Mouse (Mus musculus) adrenal gland, adult (tissue): Measurements from ENCODE around the gene Npas4.
"Not testable (repeated sequence)": the region's sequence is repeated elsewhere in the genome, so short reads cannot be mapped to it uniquely, and the experiment has no call there.

Experiments used
- DNase-seq, 2 experiments: peaks; one replicate each; pipeline ENCODE4 v3.0.0; 2022 to 2023; ENCODE audit warnings: low spot score in 1 of 2; ENCODE audit not compliant: inconsistent age in 2 of 2

The Npas4 gene

DNA sequence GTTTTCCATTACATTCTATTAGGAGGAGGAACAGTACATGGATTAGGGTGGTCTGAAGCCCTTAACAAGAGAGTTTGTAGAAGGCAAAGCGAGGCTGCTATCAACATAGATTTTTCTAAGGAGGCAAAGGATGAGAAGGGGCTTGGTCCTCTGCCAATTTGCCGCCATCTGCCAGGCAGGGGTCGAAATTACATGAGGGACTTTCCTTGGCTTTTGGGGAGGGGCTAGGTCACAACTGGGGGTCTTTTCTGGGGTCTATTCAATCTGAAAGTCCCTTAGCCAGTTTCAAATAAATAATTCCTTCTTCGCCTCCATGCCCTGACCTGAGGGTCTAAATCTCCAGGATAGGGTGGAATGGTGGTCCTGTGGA lies at the start of gene Npas4:
Gene Npas4, minus strand, starts transcription at position 61 of the 370 bp plus-strand sequence.
- no peak for DNase-seq

DNA sequence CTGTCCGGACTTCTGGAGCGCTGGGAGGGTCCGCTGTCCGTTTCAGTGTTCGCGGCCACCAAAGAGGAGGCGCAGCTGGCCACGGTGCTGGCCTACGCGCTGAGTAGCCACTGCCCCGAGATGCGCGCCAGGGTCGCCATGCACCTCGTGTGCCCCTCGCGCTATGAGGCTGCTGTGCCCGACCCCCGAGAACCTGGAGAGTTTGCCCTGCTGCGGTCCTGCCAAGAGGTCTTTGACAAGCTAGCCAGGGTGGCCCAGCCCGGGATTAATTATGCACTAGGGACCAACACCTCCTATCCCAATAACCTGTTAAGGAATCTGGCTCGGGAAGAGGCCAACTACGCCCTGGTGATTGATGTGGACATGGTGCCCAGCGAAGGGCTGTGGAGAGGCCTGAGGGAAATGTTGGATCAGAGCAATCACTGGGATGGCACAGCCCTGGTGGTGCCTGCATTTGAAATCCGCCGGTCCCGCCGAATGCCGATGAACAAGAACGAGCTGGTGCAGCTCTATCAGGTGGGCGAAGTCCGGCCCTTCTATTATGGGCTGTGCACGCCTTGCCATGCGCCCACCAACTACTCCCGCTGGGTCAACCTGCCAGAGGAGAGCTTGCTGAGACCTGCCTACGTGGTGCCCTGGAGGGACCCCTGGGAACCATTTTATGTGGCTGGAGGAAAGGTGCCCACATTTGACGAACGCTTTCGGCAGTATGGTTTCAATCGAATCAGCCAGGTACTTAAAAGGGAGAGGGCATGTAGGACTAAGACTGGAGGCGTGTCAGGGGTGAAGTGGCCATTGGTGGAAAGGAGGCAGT lies 49.4 kb upstream of the Npas4 start:
- DNase-seq = peak; percentile 47 to 68

DNA sequence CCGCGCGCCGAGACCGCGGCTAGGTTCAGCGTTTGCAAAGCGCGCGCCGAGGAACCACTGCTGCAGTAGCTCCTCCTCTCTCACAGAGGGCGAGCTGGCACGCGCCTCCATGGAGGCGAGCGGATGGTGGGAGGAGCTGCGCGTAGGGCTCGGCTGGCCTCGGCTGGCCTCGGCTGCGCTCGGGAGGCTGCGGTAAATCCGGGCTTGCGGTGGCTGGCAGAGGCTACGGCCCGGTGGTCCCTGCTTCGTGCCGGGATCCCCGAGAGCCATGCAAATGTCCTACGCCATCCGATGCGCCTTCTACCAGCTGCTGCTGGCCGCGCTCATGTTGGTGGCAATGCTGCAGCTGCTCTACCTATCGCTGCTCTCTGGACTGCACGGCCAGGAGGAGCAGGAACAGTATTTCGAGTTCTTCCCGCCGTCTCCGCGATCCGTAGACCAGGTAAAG lies 48.6 kb upstream of the Npas4 start, which contains the start of the genes B4gat1 and AC124502.3:
Gene B4gat1, plus strand, starts transcription at position 118 of the 448 bp plus-strand sequence.
Gene AC124502.3, plus strand, starts transcription at position 183 of the 448 bp plus-strand sequence.
- peak; percentile 92 to 96 for DNase-seq

DNA sequence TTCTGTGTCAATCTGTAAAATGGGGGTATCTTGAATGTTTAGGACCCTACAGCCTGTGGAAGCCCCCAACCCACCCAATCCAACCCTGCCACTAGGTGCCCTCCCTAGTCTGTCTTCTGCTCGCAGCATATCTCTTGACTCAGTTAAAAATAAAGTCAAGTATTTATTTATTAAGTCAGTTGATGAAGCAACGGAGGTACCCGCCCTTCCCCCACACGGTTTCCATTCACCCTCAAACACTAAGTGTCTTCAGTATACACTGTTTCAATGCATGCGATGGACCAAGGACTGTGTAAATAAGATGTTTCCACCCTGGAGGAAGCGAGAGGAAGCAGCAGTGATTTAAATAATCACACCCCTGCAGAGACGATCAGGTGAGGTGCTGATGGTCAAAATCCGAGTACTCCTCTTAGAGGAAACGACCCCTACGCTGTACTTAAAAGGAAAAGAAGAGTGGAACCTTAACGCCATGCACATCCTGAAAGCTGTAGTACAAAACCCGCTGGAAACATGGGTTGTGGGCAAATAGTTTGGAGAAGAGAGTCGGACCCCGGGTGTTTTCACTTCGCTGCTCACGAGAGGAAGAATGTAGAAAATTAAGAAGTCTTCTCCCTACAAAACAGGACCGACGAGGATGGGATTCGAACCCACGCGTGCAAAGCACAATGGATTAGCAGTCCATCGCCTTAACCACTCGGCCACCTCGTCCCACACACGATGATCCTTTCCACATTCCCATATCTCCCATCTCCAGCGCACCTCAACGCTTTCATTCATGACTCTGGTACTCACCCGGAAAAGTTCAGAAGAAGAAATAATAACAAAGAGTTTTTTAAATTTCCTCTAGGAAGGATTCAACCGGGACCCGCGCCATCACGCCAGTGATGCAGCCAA lies 47.8 kb upstream of the Npas4 start:
- peak; percentile 86 to 95 for DNase-seq

DNA sequence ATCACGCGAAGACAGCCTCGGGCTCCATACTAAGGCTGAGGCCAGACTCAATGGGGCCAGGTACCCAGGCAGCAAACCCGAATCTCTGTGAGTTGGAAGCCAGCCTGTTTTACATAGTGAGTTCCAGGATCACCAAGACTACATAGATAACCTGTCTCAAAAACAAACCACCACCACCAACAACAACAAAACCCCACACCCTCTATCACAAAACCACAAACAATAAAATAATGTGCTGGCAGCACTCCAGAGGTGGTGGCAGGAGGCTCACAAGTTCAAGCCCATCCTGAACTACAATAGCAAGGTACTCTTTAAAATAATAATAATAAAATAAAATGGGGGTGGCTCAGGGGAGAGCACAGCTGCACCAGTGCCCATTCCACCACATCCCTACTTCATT lies 46.5 kb upstream of the Npas4 start:
- DNase-seq = no peak

DNA sequence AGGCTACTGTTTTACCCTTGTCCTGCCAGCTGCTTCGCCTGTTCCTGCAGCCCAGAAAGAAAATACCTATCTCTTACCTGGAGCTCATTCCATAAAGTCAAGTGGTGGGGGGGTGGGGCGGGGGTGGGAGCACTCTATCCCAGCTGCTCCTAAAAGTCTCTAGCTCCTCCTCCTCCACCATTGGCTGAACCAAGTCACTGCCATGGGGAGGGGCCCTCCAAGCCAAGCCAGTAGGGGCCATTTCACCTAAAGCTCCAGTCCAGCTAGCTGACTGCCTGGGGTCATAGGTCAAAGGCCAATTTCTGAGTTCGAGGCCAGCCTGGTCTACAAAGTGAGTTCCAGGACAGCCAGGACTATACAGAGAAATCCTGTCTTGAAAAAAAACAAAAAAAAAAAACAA lies 42.6 kb upstream of the Npas4 start:
- DNase-seq = no peak

DNA sequence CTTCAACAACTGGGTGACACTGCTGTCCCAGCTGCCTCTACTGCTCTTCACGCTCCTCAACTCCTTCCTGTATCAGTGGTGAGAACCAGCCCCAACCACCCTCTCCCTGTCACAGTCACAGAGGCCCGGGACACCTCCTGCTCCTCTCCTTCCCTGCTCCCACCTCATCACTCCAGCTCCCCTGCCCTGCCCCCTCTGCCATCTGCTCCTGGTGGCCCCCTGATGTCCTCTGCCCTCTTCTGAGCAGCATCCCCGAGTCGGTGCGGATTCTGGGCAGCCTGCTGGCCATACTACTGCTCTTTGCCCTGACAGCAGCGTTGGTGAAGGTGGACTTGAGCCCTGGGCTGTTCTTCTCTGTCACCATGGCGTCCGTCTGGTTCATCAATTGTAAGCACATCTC lies 36.0 kb upstream of the Npas4 start:
- peak in 1 of 2 experiments; percentile 30 for DNase-seq

DNA sequence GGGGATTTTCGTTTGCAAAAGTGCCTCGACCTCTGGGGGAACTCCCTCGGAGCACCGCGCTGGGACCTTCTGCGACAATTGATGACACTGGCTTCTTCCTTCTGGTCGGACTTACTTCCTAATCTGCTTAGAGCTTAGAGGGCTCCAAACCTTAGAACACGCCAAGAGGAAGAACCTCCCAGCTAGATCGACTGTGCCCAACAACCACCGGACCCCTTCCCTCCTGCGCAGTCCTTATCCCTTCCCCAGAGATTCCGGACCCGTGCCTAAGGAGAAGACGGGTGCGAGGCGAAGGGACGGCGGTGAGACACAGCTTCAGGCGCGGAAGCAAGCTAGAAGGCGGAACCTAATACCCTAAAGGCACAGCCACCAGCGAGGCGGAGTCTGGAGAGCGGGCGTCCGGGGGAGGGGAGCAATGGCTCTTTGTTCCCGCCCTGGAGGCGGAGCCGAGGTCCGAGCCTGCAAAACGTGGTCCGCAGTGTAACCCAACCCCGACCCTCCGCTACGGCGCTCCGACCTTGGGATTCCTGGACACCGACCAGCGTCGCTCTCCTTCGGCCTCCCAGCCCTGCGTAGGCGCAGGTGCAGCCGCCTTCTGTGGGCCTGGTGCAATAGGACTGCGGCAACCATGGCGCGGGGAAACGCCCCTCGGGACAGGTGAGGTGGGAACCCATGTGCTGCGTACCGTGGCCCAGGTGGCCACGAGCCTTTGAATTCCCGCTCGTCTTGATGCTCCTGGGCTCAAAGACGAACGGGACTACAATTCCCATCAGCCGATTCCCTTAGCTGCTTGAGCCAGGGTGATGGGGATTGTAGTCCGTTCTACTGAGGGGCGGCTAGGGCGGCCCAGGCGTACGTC lies 33.7 kb upstream of the Npas4 start, which contains the start of gene Slc29a2:
Gene Slc29a2, plus strand, starts transcription at position 240 of the 859 bp plus-strand sequence.
- DNase-seq = peak; percentile 96 to 98

DNA sequence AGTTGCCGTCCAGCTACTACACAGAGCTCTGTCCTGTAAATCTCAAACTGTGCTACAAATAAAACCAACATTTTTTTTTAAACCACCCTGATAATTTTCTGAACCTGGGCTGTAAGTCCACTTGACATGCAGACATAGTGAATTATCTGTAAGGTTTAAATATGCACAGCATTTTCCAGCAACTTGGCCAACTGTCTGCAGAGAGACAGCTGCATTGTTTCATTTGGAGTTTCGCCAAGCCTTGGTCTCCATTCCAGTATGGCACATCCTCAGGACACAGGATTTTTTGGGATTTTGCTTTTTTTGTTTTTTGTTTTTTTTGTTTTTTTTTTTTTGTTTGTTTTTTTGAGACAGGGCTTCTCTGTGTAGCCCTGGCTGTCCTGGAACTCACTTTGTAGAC lies 31.3 kb upstream of the Npas4 start:
- no peak for DNase-seq

DNA sequence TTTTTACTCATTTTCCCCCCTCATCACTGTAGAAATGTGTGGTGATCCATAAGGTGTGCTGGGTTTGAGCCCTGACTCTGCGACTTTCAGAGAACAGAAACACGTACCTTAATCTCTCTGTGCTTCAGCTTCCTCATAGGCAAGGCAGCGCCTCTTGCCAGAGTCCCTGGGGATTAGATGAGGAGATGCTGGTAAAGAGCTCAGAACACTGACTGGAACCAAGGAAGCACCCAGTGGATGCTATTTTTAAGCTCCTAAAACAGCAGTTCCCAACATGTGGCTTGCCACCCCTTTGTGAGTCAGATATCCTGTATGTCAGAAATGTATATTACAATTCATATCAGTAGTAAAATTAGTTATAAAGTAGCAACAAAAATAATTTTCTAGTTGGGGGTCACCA lies 28.1 kb upstream of the Npas4 start:
- no peak for DNase-seq

DNA sequence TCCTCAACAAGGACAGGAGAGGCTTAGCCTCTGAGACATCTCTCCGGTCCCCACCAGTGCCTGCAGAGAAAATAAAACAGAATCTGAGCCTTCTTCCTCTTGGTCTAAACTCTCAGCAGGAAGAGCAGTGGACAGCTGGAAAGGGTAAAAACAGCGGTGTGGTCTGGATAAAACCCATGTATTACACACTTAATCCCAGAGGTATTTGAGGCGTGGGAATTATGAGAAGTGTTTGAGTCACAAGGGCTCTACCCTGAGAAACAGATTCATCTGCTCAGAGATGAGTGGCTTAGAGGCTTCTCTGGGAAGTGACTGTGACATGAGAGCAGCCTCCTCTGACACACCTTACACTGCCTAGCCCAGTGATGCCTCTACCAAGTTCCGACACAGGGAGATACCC lies 27.5 kb upstream of the Npas4 start:
- no peak for DNase-seq

DNA sequence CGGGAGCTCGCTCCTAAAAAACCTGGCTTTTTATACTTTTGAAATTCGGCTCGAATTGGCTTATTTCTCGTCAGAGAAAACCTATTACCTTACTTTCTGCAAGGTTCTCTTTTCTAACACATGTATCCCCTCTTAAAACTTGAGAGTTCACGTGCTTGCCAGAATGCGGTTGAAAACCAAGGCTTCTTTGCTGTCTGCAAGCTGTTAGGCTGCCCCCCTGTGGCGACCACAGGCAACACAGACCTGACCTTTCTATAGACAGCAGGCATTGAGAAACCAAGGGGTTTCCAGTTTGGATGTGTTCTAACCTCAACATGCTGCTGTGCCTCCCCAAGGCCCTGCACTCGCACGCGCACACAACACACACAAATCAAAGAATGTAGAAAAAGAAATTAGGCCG lies 26.7 kb upstream of the Npas4 start:
- DNase-seq = peak; percentile 57 to 87

DNA sequence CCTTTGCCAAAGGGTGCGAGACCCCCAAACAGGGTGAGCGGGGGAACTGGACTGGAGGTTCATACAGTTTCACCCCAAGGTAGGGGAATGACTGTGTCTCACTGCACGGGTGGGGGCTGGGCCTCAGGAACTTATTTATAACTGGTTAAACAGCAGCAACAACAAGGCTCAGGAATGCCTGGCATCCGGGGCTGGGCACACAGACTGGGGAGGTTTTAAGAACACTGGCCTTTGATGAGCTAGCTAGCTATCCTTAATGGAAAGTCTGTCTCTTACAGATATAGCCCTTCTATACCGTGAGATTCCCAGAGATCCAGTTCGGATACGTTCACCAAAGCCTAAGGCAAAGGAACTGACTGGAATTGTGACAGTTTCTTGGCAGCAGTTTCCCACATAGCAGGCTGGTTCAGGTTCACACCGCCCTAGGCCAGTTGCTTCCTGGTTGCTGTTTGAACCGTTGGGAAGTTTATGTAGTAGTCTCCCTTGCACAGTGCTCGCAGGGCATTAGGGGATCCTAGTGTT lies 26.2 kb upstream of the Npas4 start:
- no peak for DNase-seq

DNA sequence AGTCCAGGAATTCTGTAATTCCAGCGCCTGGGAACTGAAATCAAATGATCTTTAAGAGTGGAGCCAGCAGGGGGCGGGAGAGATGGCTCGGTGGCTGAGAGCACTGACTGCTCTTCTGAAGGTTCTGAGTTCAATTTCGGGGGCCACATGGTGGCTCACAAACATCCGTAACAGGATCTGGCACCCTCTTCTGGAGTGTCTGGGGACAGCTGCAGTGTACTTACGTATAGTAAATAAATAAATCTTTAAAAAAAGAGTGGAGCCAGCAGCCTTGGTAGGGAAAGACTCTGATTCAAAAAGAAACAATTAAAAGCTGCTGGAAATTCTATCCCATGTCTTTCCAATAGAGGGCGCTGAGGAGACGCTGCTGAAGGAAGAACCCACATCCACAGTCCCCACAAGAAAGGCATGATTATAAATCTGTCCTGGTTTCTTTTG lies 24.9 kb upstream of the Npas4 start:
- DNase-seq = peak in 1 of 2 experiments; percentile 75

DNA sequence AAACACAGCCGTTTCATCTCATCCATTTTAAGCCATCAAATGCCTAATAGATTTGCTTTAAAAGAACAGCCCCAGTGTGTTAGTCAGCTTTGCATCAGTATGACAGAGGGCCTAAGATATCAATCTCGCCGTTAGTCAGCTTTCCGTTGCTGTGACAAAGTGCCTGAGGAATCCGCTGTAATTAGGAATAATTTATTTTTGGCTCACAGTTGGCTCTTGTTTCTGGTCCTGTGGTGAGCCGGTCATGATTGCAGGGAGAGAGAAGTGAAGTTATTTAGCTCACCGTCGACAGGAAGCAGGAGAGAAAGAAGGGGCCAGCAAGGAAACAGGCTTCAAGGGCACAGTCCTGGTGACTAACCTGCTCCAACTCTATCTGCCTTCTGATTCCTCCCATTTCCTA lies 23.0 kb upstream of the Npas4 start:
- DNase-seq = no peak

DNA sequence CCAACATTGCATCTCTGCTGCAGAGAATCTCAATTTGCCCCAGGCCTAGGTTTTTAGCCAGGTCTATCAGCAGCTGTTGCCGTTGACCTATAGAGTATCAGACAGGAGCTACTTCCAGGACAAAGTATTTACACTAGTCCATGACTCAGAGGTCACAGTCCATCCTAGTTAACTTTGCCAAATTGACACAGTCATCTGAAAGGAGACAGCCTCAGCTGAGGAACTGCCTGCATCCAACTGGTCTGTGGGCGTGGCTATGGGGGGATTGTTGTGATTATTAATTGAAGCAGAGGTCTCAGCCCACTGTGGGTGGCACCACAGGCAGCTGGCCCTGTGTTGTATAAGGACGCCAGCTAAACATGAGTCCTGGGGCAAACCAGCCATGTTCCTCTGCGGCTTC lies 14.8 kb upstream of the Npas4 start:
- no peak for DNase-seq

DNA sequence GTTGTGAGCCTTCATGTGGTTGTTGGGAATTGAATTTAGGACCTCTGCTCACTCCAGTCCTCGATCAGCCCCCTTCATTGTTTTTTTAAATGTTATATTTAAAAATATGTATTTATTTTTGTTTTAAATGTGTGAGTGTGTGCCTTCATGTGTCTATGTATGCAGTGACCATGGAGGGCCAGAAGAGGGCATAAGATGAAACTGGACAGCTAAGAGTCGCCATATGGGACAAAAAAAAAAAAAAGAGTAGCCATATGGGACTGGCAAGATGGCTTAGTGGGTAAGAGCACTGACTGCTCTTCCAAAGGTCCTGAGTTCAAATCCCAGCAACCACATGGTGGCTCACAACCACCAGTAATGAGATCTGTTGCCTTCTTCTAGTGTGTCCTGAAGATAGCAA lies 13.5 kb upstream of the Npas4 start:
- DNase-seq = not testable (repeated sequence)

DNA sequence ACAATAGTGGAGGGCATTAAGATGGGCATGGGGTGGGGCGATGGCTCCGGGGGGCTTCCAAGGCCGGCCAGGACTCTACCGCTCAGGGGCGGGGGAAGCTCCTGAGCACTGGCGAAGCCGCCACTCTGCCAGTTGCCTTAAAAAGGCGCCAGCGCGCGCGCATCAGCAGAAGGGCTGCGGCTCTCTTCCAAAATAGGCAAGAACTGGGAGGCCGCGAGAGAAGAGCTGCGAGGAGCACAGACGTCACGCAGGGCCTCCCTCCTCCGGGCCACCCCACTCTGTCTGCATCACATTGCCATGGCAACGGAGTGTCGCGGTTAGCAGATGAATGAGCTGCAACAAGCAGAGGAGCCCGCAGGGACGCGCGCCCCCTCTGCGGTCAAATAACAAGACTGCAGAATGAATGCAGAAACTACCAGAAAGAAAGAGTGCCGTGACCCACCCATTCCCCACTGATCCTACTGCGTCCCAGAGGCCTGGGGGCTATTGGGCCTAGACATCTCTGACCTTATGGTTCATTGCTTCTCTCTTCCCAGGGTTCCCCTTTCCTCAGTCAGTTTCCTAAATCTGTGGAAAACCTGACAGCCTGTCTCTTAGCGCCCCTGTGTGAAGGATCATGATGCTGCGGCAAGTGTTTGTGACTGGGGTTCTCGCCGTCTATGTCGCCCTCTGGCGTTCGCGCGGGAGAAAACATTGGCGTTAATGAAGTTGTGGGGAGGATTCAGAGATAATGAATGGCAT lies 11.7 kb upstream of the Npas4 start:
- DNase-seq = peak; percentile 79 to 92

DNA sequence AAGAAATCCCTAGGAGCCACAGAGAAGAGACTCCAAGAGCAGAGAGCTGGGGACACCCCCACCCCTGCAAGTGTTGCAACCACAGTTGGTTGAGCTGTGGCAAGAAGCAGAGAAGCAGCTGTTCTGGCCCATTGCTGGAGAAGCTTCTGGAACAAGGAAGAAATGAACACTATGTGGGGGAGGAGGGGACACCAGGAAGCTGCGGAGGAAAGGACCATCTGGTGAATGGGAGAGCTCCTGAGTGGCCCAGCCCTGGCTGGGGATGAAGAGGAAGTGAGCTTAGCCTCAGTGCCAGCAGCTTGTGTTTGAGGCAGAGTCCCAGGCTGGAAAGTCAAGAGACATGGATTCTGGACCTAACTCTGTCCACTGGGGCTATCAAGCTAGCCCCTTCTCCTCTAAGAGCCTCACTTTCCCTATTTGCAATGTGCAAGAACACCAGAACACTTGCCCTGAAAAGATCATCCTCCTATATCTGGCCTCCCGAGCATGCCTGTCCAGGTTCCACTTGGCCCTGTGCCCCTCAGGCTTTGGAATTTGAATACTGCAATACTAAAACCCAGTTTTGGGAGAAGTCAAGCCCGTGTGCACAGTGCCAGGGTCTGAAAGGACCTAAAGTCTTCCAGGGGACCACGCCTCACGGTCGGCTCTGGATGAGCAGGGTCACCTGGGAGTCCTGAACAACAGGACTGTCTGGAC lies 9.5 kb upstream of the Npas4 start:
- no peak for DNase-seq
